Mouse (Mus musculus) megakaryocyte, embryonic 14.5 days (primary cell): ENCODE measurements around the gene Stat5a.

ENCODE experiments used
- FLI1 ChIP-seq: IDR thresholded peaks from 2 replicates; pipeline ENCODE4 v1.6.1; 2012; ENCODE audit warnings: low read length, inconsistent platforms, mixed read lengths
- GATA1 ChIP-seq: IDR thresholded peaks from 3 replicates; pipeline ENCODE4 v1.6.1; 2012; ENCODE audit warnings: mixed read lengths, low read length, inconsistent platforms, borderline replicate concordance

- TF ChIP-seq FLI1 (no peak), GATA1 (no peak)
These were observed at the start of gene Stat5a for GRCm38 (mm10) chr11:100858935-100859578.
